Mouse (Mus musculus) adrenal gland (tissue): ENCODE data around the gene Avp.

Experiments used
- intact Hi-C: fragments of 180-260 bp; cut with DNase I; formaldehyde crosslinking; loops from one replicate; pipeline ENCODE4 v1.15.1; 2025
- microRNA-seq, 2 experiments: library from miRNA; unstranded; fragments of <30 nt; microRNA quantifications; one replicate each; pipeline ENCODE4; 2019

Avp gene

GRCm38 (mm10) chr2:130575873-130576272, 6.5 kb downstream of the Avp start, which contains the start of gene Oxt:
Oxt (plus strand) TSS chr2:130576173.
- intact Hi-C loops, result no loop called here

DNA sequence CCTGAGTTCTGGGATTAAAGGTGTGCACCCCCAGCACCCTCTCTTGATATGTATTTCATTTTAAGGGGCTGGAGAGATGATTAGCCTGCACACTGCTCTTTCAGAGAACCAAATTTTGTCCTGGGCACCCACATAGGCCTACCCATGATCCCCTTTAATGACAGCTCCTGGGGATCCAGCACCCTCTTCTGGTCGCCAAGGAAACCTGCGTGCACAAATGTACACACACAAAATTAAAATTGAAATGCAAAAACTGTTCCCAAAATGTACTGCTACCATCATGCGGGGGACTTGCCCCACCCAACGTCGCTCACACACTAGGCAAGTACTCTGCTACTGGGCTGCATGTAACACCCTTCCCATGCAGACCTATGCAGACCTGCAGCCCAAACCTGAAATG, 7.4 kb downstream of the Avp start:
- intact Hi-C loops, result no loop called here

DNA sequence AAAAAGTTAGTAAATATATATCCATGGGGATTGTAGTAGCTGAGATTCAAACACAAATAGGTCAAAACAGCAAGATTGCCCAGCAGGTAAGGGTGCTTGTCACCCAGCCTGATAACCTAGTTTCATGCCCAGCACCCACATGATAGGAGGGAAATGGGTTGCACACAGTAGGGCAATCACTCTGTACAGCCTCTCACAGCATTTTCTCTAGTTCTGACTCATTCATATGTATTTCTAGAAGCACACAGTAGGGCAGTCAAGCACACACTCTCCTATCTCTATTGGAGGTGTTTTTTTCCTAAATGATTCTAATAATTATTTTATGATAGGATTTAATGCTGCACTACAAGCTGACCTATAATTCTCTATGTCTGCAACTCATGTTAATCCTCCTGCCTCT, 12.4 kb downstream of the Avp start:
- intact Hi-C loops, result no loop called here

DNA sequence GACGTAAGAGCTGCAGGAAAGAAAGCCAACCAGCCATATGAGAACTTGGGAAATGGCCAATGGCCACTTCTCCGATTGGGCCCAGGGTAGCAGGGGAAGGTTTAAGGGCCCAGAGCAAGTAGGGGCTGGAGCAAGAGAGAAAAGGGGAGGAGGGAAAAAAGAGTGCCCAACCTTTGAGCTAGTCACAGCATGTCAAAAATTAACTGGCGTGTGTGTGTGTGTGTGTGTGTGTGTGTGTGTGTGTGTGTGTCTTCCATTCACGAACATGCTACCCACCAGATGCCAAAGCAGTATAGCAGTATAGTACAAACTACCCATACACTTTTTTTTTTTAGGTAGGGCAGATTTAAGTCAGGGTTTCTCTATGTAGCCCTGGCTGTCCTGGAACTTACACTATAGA, 13.4 kb downstream of the Avp start:
- intact Hi-C loops, result no loop called here

GRCm38 (mm10) chr2:130564983-130565382, 17.4 kb downstream of the Avp start:
- intact Hi-C loops, result no loop called here

DNA sequence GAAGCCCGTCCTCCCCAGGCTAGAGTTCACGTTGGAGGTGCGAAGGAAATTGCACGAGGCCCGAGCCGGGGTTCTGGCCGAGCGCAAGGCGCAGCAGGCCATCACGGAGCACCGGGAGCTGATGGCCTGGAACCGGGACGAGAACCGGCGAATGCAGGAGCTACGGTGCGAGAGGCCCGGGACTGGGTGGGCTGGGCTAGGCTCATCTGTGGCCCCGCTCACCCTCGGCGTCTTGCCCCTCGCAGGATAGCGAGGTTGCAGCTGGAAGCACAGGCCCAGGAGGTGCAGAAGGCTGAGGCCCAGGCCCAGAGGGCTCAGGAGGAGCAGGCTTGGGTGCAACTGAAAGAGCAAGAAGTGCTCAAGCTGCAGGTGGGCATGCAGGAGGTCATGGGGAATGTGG, 18.3 kb downstream of the Avp start:
- intact Hi-C loops, result no loop called here

DNA sequence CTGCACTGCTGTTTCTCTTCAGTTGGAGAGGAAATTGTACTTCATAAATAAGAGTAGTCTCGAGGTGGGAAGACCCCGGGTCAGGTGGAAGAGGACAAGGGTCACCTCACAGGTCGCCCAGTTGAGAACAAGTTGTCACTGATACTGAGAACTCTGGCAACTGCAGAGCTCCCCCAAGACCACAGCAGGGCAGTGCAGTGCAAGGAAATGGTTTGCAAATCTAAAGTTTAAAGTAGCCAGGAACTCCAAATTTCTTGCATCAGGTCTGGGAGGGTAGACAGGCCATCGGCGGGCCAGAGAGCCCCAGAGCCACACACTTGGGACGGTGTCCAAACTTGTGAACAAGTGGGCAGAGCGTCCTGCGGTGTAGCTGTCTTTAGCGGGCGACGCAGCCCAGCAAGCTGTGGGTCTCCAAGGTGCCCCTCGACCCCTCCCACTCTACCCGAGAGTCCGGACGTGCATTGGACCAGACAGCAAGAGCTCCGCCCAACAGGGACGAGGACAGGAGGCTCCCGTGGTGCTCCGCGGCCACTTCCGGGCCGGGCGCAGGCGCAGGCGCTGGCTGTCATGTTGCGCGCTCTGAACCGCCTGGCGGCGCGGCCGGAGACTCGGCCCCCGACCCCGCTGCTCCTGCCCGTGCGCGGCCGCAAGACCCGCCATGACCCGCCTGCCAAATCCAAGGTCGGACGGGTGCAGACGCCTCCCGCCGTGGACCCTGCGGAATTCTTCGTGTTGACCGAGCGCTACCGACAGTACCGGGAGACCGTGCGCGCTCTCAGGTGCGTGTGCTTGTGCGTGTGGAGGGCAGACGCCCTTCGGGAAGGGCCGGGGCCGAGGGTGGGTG, 18.9 kb downstream of the Avp start, which contains the start of gene Mrps26:
Mrps26 (plus strand) TSS at position 531 of the 844 bp plus-strand sequence.
- intact Hi-C loops, result no loop called here

DNA sequence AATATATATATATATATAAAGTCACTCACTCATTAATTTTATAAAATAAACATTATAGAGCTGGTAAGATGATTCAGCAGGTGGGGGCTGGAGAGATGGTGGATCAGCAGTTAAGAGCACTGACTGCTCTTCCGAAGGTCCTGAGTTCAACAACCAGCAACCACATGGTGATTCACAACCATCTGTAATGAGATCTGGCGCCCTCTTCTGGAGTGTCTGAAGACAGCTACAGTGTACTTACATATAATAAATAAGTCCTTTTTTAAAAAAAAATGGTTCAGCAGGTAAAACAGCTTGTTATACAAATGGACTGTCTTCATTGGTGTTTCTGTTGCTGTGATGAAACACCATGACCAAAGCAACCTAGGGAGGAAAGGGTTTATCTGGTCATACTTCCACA, 24.3 kb downstream of the Avp start:
- intact Hi-C loops, result no loop called here

- intact Hi-C loops, result no loop called here
Measured at GRCm38 (mm10) chr2:130557462-130557861, 24.9 kb downstream of the Avp start.

GRCm38 (mm10) chr2:130556292-130556691, 26.1 kb downstream of the Avp start:
- intact Hi-C loops, result no loop called here

- intact Hi-C loops, result no loop called here
Measured at GRCm38 (mm10) chr2:130554841-130555240, 27.5 kb downstream of the Avp start.

- intact Hi-C loops, result no loop called here
Measured at GRCm38 (mm10) chr2:130546957-130547356, 35.4 kb downstream of the Avp start.

DNA sequence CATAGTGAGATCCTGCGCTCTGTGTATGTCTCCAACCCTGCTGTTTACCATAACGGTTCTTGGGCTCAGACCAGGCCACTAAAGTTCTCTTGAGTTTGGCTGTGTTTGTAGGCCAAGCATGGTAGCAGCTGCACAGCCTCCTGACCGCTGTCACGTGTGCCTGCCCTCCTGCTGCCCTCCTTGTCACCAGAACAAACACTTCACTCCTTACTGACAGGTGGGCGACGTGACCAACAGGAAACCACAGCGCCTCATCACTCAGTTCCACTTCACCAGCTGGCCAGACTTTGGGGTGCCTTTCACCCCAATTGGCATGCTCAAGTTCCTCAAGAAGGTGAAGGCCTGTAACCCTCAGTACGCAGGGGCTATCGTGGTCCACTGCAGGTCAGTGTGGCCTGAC, 42.1 kb downstream of the Avp start:
- intact Hi-C loops, result no loop called here

DNA sequence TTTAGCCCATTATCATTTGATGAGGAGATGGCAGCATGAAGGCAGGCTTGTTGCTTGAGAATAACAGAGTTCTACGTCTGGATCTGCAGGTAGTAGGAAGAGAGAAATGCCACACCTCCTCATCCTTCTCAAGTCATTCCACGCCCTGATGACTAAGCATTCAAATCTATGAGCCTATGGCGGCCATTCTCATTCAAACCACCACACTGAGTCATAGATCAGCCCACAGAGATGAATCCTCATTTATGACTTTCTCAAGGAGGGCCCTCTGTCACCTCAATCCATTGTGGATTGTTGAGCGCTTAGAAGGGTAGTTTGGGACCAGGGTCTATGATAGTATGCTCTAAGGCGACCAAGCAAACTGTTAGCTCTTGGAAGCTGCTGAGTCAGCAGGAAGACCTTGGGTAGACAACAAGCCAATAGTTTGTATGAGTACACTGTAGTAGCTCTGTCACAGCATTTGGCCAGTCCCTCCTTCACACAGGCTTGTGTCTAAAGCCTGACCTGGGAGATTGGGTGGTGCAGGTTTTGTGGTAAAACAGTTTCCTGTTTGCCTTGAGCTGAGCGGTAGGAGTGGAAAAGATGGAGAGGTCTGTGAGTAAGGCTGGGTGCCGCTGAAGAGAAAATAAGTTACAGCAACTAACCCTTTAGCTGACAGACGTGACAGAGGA, 43.3 kb downstream of the Avp start:
- intact Hi-C loops, result no loop called here

DNA sequence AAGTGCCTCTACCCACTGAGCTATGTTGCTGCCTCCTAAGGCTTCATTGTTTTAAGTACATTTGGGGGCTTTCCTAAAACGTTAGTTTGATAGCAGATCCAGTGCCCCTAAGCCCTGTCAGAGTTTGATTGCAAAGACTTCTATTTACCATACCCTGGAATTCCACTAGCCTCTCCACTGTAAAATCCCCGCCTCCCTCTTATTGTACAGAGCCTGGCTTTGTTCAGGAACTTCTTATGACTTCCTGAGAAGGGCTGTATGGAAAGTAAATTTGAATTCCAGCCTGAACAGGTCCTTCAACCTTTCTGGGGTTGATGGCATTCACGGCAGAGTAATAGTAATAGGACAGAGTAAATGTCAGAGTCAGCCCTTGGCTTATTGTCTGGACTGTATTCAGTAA, 45.5 kb downstream of the Avp start:
- intact Hi-C loops, result no loop called here

DNA sequence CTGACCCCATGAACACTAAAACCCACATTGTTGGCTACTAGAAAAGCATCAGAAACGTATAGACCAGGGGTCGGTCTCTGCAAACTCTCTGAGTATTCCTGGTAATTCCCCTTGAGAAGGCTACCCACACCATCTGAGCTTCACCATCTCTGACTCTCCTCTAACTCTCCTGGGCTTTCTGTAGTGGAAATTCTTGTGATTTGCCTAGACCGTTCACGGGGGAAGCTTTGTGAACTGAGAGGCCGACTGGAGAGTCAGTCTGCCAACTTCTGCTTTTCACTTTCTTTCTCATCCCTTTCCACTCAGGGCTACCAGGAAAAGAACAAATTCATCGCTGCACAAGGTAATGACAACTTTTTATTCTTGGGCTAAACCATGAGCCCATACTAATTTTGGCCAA, 47.3 kb downstream of the Avp start:
- intact Hi-C loops, result no loop called here

- intact Hi-C loops, result no loop called here
Measured at GRCm38 (mm10) chr2:130532201-130532600, 50.2 kb downstream of the Avp start.

Small RNA genes within 50 kb of the gene (microRNA-seq; reads per million reads assigned to microRNA genes)
- gene Gm23876, result 0 reads per million in 2 experiments
